23 mouse cellular contexts compared by ENCODE assay signal in genomic region chr10:40411370-40411769, GRCm38 (mm10).
DNase-seq lines count a peak whose midpoint lies in the region; ATAC-seq and TF ChIP-seq lines count a peak whose summit lies in the region.
"Had no signal": no experiment of that assay in that cellular context is flagged by ENCODE, and none has a peak within 500 bp of the region (broad histone marks: within the 10 kb centered on the region; RNA-seq: fewer than 3 reads in every experiment).

No protein-coding gene starts in this region.

- H3K4me3 ChIP-seq in heart, embryonic 10.5 days: no peak overlapping the region
- peak overlapping the region; percentile 42 for H3K4me3 ChIP-seq in megakaryocyte, embryonic 14.5 days (replicated peaks)
- H3K4me3 ChIP-seq in left cerebral cortex, adult 2 months: no peak overlapping the region
- no peak overlapping the region for H3K4me3 ChIP-seq in stomach, postnatal 0 days (ENCODE audit: low read depth, low read length)
- H3K4me3 ChIP-seq: embryonic facial prominence, embryonic 13.5 days; embryonic facial prominence, embryonic 15.5 days; erythroblast, embryonic 14.5 days; forebrain, embryonic 10.5 days; forebrain, embryonic 12.5 days had no signal

- no peak for TF ChIP-seq CTCF in left cerebral cortex, adult 2 months (IDR thresholded peaks at IDR 0.05)
- no peak for TF ChIP-seq CTCF in stomach, postnatal 0 days (IDR thresholded peaks at IDR 0.05; ENCODE audit: low read depth)

- H3K27ac ChIP-seq in heart, embryonic 10.5 days: no peak overlapping the region
- H3K27ac ChIP-seq in left cerebral cortex, adult 2 months: no peak overlapping the region
- H3K27ac ChIP-seq in stomach, postnatal 0 days (replicated peaks): no peak overlapping the region
- H3K27ac ChIP-seq: embryonic facial prominence, embryonic 13.5 days; embryonic facial prominence, embryonic 15.5 days; forebrain, embryonic 10.5 days; forebrain, embryonic 12.5 days had no signal

- TF ChIP-seq EP300 in stomach, postnatal 0 days (optimal IDR thresholded peaks at IDR 0.05): no peak

- peak; percentile 74 for DNase-seq in heart, adult 11 months
- DNase-seq in heart, embryonic 10.5 days (ENCODE audit: low spot score): no peak
- DNase-seq in left cerebral cortex, adult 2 months (ENCODE audit: extremely low spot score in 1 of 2, low spot score in 2 of 2): no peak
- DNase-seq in adrenal gland, postnatal 25 days: no peak
- DNase-seq in stomach, postnatal 0 days (ENCODE audit: low spot score): no peak
- DNase-seq: adrenal gland, adult 2 months; adrenal gland, postnatal 10 days; adrenal gland, postnatal 36 days; cerebellum, adult 11-12 months; cerebellum, adult 2 months; cerebellum, adult 9-10 months; cerebellum, postnatal 10 days; cerebellum, postnatal 25 days; embryo, embryonic 11 days; forebrain, postnatal 0 days had no signal

- H3K4me2 ChIP-seq in stomach, postnatal 0 days (replicated peaks; ENCODE audit: low read depth): no peak overlapping the region
- H3K4me2 ChIP-seq: embryonic facial prominence, embryonic 13.5 days; embryonic facial prominence, embryonic 15.5 days; forebrain, embryonic 12.5 days had no signal

- no peak overlapping the region for H3K9ac ChIP-seq in stomach, postnatal 0 days (ENCODE audit: low read length)
- H3K9ac ChIP-seq: embryonic facial prominence, embryonic 13.5 days; embryonic facial prominence, embryonic 15.5 days; forebrain, embryonic 12.5 days; forebrain, postnatal 0 days had no signal

- no peaks in the 10 kb centered on the region for H3K36me3 ChIP-seq in heart, embryonic 10.5 days
- peaks cover 43% of the 10 kb centered on the region for H3K36me3 ChIP-seq in megakaryocyte, embryonic 14.5 days (replicated peaks; ENCODE audit: low read length)
- H3K36me3 ChIP-seq in stomach, postnatal 0 days (ENCODE audit: control insufficient read depth, insufficient read depth, low read length): no peaks in the 10 kb centered on the region
- H3K36me3 ChIP-seq: embryonic facial prominence, embryonic 13.5 days; forebrain, embryonic 12.5 days had no signal

- 94% methylated on average over 2 of the region's 2 CpGs for WGBS in heart, embryonic 10.5 days
- WGBS in stomach, postnatal 0 days: 94% methylated on average over 2 of the region's 2 CpGs

- peak; percentile 87 for ATAC-seq in granulocyte monocyte progenitor cell, adult 5-6 weeks (replicated peaks; ENCODE audit: poor library complexity, severe bottlenecking)
- no peak for ATAC-seq in stomach, postnatal 0 days (ENCODE audit: low FRiP score, low TSS enrichment)
- ATAC-seq: forebrain, embryonic 14.5 days; forebrain, postnatal 0 days had no signal

- H3K9me3 ChIP-seq in heart, embryonic 10.5 days: no peaks in the 10 kb centered on the region
- no peaks in the 10 kb centered on the region for H3K9me3 ChIP-seq in megakaryocyte, embryonic 14.5 days
- no peaks in the 10 kb centered on the region for H3K9me3 ChIP-seq in stomach, postnatal 0 days (ENCODE audit: control insufficient read depth, low read length)
- H3K9me3 ChIP-seq: embryonic facial prominence, embryonic 13.5 days; embryonic facial prominence, embryonic 15.5 days; forebrain, embryonic 10.5 days; forebrain, embryonic 12.5 days had no signal

- H3K27me3 ChIP-seq in heart, embryonic 10.5 days (ENCODE audit: insufficient read depth, poor library complexity, severe bottlenecking): no peaks in the 10 kb centered on the region
- H3K27me3 ChIP-seq in megakaryocyte, embryonic 14.5 days (replicated peaks): no peaks in the 10 kb centered on the region
- no peaks in the 10 kb centered on the region for H3K27me3 ChIP-seq in stomach, postnatal 0 days (ENCODE audit: control insufficient read depth, insufficient read depth, low read length)
- H3K27me3 ChIP-seq: embryonic facial prominence, embryonic 13.5 days; embryonic facial prominence, embryonic 15.5 days; forebrain, embryonic 12.5 days had no signal

- no peaks in the 10 kb centered on the region for H3K4me1 ChIP-seq in heart, embryonic 10.5 days
- peaks cover 24% of the 10 kb centered on the region for H3K4me1 ChIP-seq in megakaryocyte, embryonic 14.5 days
- H3K4me1 ChIP-seq in stomach, postnatal 0 days (replicated peaks; ENCODE audit: control insufficient read depth, insufficient read depth): no peaks in the 10 kb centered on the region
- H3K4me1 ChIP-seq: embryonic facial prominence, embryonic 13.5 days; embryonic facial prominence, embryonic 15.5 days; forebrain, embryonic 10.5 days; forebrain, embryonic 12.5 days had no signal

- intact Hi-C loops in left cerebral cortex, adult 2 months (cut with DNase I): no loop called here
